Mouse (Mus musculus) lung, embryonic 14.5 days (tissue): ENCODE measurements around the gene Gtf3a. TPM values are rescaled to one million over a fixed set of nuclear protein-coding genes. Genes with fewer than 3 reads are reported as not detected.

Experiments used
- ATAC-seq: fragments of 200-750 bp; cut with Nextera tagmentation; 2 replicates; pipeline ENCODE4 v1.8.0; 2017; ENCODE audit warnings: mild to moderate bottlenecking, moderate TSS enrichment, moderate library complexity; ENCODE audit not compliant: insufficient read depth
- DNase-seq: peaks from one replicate; pipeline ENCODE4 v3.0.0-alpha.2; 2015
- H3K27ac ChIP-seq: fragments of 300-500 bp; sonication (generic); 2 replicates; pipeline ENCODE4 v1.5.1; 2014; ENCODE audit warnings: low read depth, mild to moderate bottlenecking, moderate library complexity
- H3K27me3 ChIP-seq: fragments of 300-500 bp; sonication (generic); 2 replicates; pipeline ENCODE4 v1.6.1; 2014; ENCODE audit warnings: low read length, control low read depth; ENCODE audit not compliant: insufficient read depth
- H3K36me3 ChIP-seq: fragments of 300-500 bp; sonication (generic); 2 replicates; pipeline ENCODE4 v1.6.1; 2014; ENCODE audit warnings: control low read depth; ENCODE audit not compliant: insufficient read depth
- H3K4me1 ChIP-seq: fragments of 300-500 bp; sonication (generic); 2 replicates; pipeline ENCODE4 v1.6.1; 2014; ENCODE audit warnings: antibody characterized with exemption, control low read depth; ENCODE audit not compliant: insufficient read depth
- H3K4me2 ChIP-seq: fragments of 300-500 bp; sonication (generic); 2 replicates; pipeline ENCODE4 v1.6.1; 2014; ENCODE audit warnings: mild to moderate bottlenecking
- H3K4me3 ChIP-seq: fragments of 300-500 bp; sonication (generic); 2 replicates; pipeline ENCODE4 v1.5.1; 2014; ENCODE audit warnings: low read depth, low read length
- H3K9ac ChIP-seq: fragments of 300-500 bp; sonication (generic); 2 replicates; pipeline ENCODE4 v1.6.1; 2014
- H3K9me3 ChIP-seq: fragments of 300-500 bp; sonication (generic); 2 replicates; pipeline ENCODE4 v1.6.1; 2016; ENCODE audit warnings: low read depth, low read length, control low read depth
- CTCF ChIP-seq: IDR thresholded peaks from 2 replicates; pipeline ENCODE4 v1.5.1; 2016; ENCODE audit warnings: antibody characterized with exemption, low read depth
- WGBS: fragments of 180-500 bp; shearing (Covaris S2); extraction: QIAGEN DNeasy Blood & Tissue Kit; methylation state at CpG from one replicate; pipeline ENCODE4 v1.1.7; 2014; 5-methylcytosine and 5-hydroxymethylcytosine counted together
- polyA plus RNA-seq: library from polyadenylated mRNA; unstranded; fragments of >200 nt; fragmentation: Nextera tagmentation; extraction: Ambion mirVana; gene quantifications from 2 replicates; pipeline ENCODE4 v1.2.1, GENCODE M21; 2014

The Gtf3a gene
- polyA plus RNA-seq, 1 experiment from 2014 or later = 130 TPM

GRCm38 (mm10) chr5:146920314-146921161, 27.9 kb upstream of the Gtf3a start:
- no peak for TF ChIP-seq CTCF
- Histone ChIP-seq H3K9ac (no peak overlapping the region), H3K4me2 (peak overlapping the region; percentile 57), H3K27me3 (no peaks in the 10 kb centered on the region), H3K36me3 (no peaks in the 10 kb centered on the region), H3K4me3 (peak overlapping the region; percentile 17), H3K4me1 (peaks cover 2% of the 10 kb centered on the region; the same call in 1 of the 2 replicates), H3K27ac (no peak overlapping the region), H3K9me3 (no peaks in the 10 kb centered on the region)
- ATAC-seq = no peak
- WGBS = 3% methylated on average over 22 of the region's 27 CpGs
- no peak for DNase-seq

- Histone ChIP-seq H3K27me3 (no peaks in the 10 kb centered on the region), H3K4me3 (no peak overlapping the region), H3K27ac (no peak overlapping the region), H3K36me3 (no peaks in the 10 kb centered on the region), H3K9me3 (no peaks in the 10 kb centered on the region), H3K4me2 (no peak overlapping the region), H3K9ac (no peak overlapping the region), H3K4me1 (peaks cover 2% of the 10 kb centered on the region; the same call in 1 of the 2 replicates)
- 45% methylated on average over 8 of the region's 8 CpGs for WGBS
- ATAC-seq (no peak), DNase-seq (no peak)
- TF ChIP-seq CTCF = no peak
Observed at GRCm38 (mm10) chr5:146921224-146921623, 27.2 kb upstream of the Gtf3a start.

GRCm38 (mm10) chr5:146923547-146923946, 24.9 kb upstream of the Gtf3a start:
- Histone ChIP-seq H3K9ac (no peak overlapping the region), H3K36me3 (no peaks in the 10 kb centered on the region), H3K4me2 (no peak overlapping the region), H3K27ac (no peak overlapping the region), H3K27me3 (no peaks in the 10 kb centered on the region), H3K9me3 (no peaks in the 10 kb centered on the region), H3K4me1 (peaks cover 2% of the 10 kb centered on the region; the same call in 1 of the 2 replicates), H3K4me3 (no peak overlapping the region)
- DNase-seq (no peak), ATAC-seq (no peak)
- TF ChIP-seq CTCF = no peak
- WGBS = 33% methylated on average over 5 of the region's 5 CpGs

GRCm38 (mm10) chr5:146926673-146927072, 21.8 kb upstream of the Gtf3a start:
- H3K9me3 ChIP-seq = no peaks in the 10 kb centered on the region
- no peaks in the 10 kb centered on the region for H3K36me3 ChIP-seq
- no peak overlapping the region for H3K9ac ChIP-seq
- ATAC-seq = no peak
- DNase-seq = no peak
- no peak overlapping the region for H3K4me3 ChIP-seq
- no peak overlapping the region for H3K4me2 ChIP-seq
- 83% methylated on average over 5 of the region's 5 CpGs for WGBS
- H3K27ac ChIP-seq = no peak overlapping the region
- no peaks in the 10 kb centered on the region for H3K4me1 ChIP-seq
- H3K27me3 ChIP-seq = no peaks in the 10 kb centered on the region
- no peak for TF ChIP-seq CTCF

DNA sequence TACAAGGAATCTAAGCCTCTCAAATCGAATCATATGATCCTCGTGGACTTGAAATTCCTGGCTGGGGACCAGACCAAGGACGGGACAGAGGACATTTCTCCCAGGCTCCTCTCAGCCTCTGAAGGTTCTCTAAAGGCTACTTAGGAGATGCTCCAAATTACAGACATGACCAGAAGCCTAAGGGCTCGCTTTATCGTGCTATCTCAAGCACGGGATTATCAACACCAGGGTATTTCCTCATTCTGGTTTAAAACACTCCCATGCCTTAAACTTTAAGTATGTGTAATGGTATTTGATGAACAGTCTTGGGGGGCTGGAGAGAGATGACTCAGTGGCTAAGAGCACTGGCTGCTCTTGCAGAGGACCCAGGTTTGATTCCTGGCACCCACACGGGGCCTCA, 17.0 kb upstream of the Gtf3a start:
- ATAC-seq = no peak
- H3K4me2 ChIP-seq = no peak overlapping the region
- no peaks in the 10 kb centered on the region for H3K9me3 ChIP-seq
- WGBS = 83% methylated on average over 7 of the region's 7 CpGs
- H3K4me1 ChIP-seq = no peaks in the 10 kb centered on the region
- DNase-seq = no peak
- H3K36me3 ChIP-seq = no peaks in the 10 kb centered on the region
- no peak overlapping the region for H3K9ac ChIP-seq
- no peak overlapping the region for H3K4me3 ChIP-seq
- H3K27me3 ChIP-seq = no peaks in the 10 kb centered on the region
- H3K27ac ChIP-seq = no peak overlapping the region
- no peak for TF ChIP-seq CTCF

DNA sequence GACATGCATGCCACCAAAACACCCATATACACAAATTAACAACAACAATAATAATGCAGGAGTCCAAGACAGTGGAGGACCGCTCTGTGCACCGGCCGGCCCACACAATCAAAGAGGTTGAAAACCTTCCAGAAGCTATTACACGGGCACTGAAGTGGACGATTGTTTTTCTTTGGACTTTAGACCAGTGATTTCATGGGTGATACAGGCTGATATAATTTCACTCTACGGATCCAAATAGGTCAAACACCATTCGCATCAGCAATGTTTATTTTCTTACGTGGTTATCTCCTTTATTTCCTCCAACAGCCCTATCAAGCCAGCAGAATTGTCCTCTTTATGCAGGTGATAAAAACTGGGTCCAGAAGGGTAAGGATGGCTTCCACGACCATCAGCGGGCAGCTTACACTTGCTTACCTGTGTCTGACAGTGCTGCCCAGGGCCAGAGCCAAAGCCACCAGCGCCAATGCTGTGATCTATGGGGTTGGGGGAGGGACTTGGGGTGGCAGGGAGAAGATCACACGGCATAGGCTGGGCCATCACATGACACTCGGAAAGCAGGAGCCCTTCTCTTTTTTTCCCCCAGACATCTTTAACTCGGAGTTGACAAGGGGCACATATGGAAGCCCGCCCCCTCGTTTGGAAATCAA, 16.4 kb upstream of the Gtf3a start:
- H3K4me1 ChIP-seq = no peaks in the 10 kb centered on the region
- 59% methylated on average over 16 of the region's 16 CpGs for WGBS
- H3K4me2 ChIP-seq = no peak overlapping the region
- TF ChIP-seq CTCF = no peak
- H3K4me3 ChIP-seq = no peak overlapping the region
- no peaks in the 10 kb centered on the region for H3K27me3 ChIP-seq
- no peaks in the 10 kb centered on the region for H3K36me3 ChIP-seq
- no peak overlapping the region for H3K27ac ChIP-seq
- no peak overlapping the region for H3K9ac ChIP-seq
- no peaks in the 10 kb centered on the region for H3K9me3 ChIP-seq
- ATAC-seq = no peak
- DNase-seq = no peak

- H3K4me1 ChIP-seq = no peaks in the 10 kb centered on the region
- H3K4me2 ChIP-seq = no peak overlapping the region
- no peak for DNase-seq
- H3K9me3 ChIP-seq = no peaks in the 10 kb centered on the region
- no peak for TF ChIP-seq CTCF
- no peak overlapping the region for H3K4me3 ChIP-seq
- WGBS = 79% methylated on average over 12 of the region's 12 CpGs
- no peaks in the 10 kb centered on the region for H3K27me3 ChIP-seq
- H3K36me3 ChIP-seq = no peaks in the 10 kb centered on the region
- no peak overlapping the region for H3K27ac ChIP-seq
- no peak for ATAC-seq
- no peak overlapping the region for H3K9ac ChIP-seq
Observed at GRCm38 (mm10) chr5:146933466-146933865, 15.0 kb upstream of the Gtf3a start.
